Mouse (Mus musculus): ENCODE measurements at regions not wholly inside any gene's neighbourhood (a gene's known extent, or its start where the extent isn't known, plus 50 kb on each side); places are given as distances from the start of the nearest gene placed in this dataset.
A peak's percentile ranks its signal among the peaks of the same experiment; 100 is the strongest.

DNA sequence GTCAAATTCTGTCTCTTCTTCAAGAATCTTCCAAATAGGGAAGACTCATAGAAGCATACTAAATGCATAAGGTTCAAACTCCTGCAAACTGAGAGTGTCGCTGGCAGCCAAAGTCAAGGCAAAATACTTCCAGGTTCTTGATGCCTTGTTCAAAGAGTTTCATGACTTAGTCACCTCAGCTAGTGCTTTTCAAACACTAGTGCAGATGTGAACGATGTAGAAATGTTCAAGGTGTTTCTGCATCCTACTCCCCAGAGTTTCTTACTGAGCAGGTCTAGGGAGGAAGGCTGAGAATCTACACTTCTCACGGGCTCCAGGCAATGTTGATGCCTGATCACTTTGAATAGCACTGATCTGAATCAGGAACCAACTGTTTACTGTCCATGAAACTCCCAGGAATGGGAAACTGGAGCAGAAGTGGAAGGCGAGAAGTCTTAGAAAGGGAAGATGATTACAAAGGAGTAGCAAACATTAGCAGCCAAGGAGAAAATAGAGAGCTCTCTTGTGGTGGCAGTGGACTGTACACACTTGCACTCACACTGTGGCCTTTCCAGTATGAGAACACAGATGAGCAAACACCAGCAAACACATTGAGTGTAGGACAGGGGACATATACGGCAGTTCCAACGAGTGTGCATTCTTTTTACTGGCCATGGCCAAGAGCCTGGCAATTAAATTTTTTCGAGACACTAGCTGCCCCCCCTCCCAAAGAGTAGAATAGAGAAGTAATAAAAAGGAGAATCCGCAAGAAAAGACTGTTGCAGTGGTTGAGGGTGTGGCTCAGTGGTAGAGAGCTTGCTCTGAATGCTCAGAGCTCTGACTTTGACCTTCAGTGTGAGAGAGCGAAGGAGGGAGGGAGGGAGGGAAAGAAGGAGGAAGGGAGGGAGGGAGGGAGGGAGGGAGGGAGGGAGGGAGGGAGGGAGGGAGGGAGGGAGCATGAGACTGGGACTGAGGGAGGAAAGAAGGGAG lies 247.4 kb upstream of the Fn1 start:
- DNase-seq (ENCODE audit: low read depth) = no peak

DNA sequence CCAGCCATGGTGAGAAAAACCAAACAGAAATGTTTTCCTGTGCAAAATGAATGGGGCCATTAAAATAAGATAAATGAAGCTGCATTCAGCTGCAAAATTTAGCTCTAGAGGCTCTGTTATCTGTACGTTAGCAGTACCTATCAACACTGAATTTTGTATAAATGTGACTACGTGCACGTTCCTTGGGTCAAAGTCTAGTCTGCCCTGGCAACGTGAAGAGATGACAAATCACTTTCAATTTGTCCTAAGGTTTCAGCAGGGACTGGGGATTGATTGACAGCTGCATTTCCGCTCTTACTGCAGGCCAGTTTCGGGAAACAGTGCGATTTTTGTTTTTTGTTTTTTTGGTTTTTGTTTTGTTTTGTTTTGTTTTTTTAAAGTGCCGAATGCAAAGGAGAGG lies 246.1 kb upstream of the Fn1 start:
- no peak for DNase-seq (ENCODE audit: low read depth)

DNA sequence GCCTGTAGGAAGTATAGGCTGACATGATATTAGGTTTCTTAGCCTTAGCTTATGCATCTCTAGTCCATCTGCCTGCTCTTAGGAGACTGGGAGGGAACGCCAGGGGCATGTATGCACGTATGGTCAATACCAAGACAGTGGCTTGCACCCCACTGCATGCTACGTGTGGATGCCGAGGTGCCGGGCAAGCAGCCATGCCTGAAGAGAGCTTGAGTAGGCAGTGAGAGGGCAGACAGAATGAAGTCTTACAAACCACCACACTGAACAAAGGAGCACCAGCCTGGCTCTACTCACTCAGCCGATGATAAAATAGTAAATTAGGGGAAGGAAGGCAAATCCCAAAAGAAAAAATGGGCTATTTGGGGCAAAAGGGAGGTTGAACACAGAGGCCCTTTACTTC lies 245.2 kb upstream of the Fn1 start:
- DNase-seq (ENCODE audit: low read depth) = no peak

DNA sequence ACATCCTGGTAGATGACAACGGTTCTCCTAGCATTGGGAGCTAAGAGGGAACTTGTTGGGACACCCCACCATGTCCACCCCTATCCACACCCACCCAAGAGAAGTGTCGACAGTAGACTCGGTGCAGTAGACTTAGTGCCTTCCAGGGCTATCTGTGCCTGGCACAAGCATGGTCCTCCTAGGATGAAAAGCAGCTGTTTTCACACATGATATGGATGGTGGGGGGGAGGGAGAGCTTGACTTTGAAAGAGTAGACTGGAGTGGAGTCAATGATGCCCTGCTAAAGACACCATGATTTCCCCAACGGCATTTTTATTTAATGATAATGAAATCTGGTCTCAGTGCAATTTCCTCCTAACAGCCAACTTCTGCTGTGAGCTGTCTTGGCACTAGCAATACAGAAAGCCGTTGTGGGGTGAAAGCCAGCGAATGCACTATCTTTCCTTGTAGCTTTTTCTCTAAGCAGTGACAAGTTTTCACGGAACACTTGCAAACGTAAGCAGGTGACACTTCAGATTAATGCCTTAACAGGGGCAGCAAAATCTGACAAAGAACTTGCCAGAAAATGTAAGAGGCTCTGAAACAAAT lies 244.6 kb upstream of the Fn1 start:
- DNase-seq (ENCODE audit: low read depth) = no peak

DNA sequence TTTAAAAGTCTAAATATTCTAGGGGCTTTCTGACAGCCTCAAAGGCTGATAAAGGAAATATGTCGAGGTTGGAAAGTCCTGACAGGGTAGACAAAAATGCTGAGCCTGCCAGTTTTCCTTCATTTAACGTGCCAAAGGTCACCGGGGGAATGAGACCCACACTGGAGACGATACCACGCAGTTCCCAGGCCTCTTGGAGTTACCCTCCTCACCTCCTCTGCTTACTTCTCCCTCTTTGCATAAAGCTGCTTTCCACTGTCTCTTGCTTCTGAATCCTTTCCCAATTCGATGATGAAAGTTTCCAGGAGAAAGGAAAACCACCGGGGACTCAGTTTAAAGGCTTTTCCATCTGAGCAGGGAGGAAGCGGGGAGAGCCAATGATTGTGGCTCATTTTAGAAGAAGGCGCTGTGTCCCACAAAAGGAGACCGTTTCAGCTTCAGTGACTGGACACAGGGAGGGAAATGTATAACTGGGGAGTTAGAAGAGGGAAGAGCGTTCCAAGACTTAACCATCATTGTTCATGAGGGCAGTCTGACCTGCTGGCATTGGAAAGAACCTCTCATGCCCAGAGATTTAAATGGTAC lies 243.2 kb upstream of the Fn1 start:
- DNase-seq (ENCODE audit: low read depth) = peak; percentile 70

DNA sequence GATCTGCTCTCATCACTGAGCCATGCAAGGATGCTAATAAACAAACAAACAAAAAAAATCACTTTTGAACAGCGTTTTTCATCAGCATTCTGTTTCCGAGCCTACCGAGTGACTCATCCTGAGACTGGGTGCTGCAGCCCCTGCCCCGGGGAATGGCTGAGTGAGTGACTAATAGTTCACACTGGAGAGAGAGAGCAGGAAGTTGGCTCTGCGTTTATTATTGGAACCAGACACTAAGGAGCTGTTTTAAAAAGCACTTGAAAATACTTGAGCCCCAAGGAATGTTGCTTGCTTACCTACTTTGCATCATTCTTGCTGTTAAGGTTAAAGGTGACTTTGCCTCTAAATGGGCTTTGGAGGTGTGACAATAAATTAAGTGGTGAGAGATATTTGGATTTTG lies 240.6 kb upstream of the Fn1 start:
- DNase-seq (ENCODE audit: low read depth) = peak; percentile 78

DNA sequence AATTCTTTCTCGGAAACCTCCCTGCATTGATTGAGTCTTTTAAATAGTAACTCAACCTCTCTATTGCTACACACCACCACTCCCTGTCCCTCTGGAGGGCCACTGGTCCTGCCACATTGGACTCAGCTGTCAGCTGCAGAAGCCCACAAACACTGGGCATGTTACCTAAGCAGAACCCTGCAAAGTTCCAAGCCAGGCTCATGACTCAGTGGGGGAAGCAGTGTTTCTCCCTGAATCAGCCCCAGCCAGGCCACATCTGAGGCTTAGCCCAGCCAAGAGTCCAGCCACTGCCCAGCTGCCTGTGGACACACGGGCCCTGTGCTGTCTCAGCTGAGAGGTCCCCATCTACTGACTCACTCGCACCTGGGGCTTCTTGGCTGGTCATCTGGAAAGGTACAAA lies 234.8 kb upstream of the Fn1 start:
- peak; percentile 94 for DNase-seq (ENCODE audit: low read depth)

DNA sequence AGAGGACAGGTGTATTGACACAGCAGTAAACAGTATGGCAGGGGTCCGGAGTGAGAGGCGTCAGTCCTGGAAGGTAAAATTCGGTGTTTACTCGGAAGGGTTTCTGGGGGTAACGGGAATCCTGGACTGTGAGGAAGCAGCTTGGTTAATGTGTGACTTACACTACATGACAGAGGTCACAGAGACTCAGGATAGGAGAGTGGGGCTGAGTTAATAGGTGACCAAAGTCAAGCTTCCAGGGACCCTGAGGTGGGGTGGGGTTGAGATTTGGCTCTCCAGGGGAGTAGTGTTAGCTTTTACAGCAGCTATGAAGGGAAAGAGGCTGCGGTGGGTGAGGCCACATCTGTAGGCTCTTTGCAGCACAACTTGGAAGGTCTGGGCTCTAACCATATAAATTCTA lies 233.9 kb upstream of the Fn1 start:
- DNase-seq (ENCODE audit: low read depth) = no peak

DNA sequence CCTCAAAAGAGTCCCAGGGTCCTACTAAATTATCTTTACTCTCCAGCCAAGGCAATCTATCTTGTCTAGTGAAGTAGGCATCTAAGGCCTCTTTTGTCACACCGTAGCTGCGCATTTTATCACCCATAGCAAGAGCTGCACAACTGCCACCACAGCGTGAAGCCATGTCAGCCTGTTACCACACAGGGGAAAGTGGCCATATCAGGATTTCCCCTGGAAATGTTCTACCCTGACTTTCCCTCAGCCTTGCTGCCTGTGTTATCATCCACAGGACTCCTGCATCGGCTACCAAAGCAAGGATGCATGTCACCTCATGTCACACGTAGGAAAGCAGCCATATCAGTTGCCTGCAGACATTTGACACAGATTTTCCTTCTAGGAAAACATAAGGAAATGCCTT lies 233.2 kb upstream of the Fn1 start:
- DNase-seq (ENCODE audit: low read depth) = no peak

DNA sequence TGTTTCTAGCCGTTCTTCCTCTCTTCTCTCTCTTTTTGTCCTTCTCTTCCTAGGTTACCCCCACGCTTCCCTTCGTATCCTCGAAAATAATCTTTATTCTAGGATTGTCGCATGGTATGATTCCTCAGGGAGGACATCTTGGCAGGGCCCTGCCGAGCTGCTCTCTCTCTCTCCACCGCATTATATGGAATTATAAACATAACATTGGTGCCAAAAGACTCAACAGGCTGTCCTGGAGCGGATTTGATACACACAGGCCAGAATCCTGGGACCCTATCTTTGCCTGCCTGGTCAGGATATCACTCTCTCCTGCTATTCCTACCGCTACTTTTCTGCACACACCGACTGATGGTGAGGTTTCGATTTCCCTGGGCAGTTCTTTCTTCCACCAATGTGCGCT lies 228.9 kb upstream of the Fn1 start:
- DNase-seq (ENCODE audit: low read depth) = no peak

DNA sequence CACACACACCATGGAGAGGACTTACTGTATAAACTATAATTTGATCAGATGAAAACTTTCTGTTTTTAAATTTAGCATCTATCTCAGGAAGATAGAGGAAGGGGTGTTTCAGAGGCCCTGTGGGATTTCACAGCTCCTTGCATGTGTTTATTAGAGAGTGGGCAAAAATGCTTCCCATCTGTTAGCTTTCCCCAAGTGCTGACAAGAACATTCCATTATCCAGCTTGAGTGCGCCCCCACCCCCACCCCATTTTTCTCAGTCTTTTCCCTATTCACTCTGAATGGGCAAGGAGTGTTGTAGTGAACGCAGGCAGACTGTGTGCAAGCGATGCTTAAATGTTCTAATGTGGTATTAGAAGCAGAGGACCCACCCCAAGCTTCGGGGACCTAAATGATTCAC lies 228.2 kb upstream of the Fn1 start:
- no peak for DNase-seq (ENCODE audit: low read depth)

DNA sequence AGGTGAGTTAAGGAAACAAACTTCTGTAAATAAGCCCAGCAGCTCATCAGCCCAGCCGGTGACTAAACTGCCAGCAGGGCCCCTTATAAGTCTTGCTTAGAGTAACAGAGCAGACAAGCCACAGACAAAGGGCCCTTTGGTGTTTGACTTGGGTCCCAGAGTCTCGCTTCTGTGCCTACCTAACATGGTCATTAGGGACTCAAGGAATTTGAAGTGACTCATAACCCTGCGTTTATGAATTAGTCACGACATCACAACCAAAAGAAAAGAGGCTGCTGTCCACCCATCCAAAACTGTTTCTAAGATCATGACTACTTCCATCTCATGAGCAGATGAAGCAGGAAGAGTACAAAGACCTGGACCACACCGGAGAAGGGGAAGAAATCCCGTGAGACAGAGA lies 227.5 kb upstream of the Fn1 start:
- no peak for DNase-seq (ENCODE audit: low read depth)

DNA sequence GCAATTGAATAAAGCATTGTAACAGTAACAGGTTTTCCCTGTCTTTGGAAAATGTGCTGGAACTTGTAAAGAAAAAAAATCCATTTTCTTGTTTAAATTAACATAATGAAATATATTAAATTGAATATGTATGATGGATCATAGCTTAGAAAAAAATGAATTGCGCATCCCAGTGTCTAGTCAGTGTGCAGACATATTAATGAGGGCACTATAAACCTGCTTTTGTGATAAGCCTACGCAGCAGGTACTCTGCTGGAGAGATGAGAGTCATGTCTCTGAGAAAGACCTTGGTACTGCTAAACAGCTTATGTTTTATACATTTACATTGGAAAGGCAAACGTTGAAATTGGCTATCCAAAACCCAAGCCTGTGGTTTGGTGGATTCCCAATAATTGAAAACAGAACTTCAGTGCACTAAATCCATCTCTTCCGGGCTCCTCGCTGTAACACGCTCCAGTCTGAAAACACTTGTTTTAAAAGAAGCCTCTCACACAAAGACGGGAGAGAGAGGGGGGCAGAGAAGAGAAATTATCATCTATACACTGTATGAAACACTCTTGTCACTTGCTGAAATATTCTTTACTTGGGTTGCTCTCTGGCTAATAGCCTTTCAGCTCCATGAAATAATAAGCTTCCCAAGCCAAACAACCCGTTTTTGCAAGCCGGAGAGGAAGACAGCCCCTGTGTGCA lies 223.9 kb upstream of the Fn1 start:
- no peak for DNase-seq (ENCODE audit: low read depth)

DNA sequence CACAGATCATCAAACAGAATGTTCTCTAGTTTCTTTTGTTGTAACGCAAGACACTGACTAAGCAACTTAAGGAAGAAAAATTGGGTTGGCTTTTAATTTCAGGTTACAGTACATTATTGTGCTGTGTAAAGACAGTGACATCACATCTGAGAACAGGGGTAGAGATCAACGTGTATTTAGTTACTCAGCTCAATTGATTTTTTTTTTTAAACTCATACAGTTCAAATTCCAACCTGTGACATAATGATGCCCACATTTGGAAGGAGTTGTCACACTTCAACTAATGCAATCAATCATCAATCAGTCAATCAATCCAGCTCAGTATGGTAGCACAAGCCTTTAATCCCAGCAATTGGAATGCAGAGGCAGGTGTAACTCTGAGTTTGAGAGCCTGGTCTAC lies 221.0 kb upstream of the Fn1 start:
- no peak for DNase-seq (ENCODE audit: low read depth)

DNA sequence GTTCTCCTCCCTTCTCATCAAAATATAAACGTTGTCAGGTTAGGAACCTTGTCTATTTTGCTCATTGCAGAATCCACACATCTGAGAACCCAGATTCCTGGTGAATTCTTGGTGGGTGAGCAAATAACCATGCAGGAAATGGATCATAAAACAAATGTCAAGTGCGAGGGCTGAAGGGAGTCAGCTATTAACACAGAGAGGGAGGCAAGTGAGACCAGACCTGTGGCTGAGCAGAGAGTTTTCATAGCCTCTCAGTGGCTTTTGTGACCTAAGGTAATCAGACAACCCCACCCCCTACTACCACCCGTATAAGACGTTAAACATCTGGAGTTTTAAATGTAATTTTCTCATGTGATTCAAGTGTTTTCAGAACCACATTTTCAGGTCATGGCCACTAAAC lies 212.7 kb upstream of the Fn1 start:
- peak; percentile 38 for DNase-seq (ENCODE audit: low read depth)

DNA sequence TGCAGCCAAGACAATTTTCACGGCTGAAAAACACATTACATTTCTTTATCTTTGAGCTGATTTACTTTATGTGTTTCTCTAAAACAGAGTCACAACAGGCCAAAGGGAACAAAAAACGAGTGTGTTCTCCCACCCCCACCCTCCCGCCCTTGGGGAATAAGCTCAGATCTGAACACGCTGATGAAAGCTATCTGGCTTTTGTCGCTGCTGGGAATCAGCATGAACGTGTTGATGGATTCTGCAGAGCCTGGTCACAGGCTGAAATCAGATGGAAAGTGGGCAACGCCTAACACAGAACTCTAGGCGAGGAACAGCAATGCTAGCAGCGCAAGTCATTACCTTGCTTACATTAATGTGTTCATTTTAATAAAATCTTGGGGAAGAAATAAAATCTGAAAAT lies 211.7 kb upstream of the Fn1 start:
- DNase-seq (ENCODE audit: low read depth) = no peak

DNA sequence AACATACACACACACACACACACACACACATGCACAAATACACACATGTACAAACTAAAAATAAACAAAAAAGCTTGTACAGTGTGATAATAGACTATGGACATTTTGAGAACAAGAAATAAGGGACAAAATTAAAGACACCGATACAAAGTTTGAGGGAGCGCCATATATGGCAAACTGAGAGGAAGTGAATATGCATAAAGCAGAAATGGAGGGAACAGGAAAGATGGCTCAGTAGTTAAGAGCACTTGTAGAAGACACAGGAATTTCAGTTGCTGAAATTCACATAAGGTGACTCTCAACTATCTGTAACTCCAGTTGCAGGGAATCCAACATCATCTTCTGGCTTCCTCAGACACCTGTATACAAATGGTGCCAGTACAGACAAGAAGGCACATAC lies 200.2 kb upstream of the Fn1 start:
- no peak for DNase-seq (ENCODE audit: low read depth)

DNA sequence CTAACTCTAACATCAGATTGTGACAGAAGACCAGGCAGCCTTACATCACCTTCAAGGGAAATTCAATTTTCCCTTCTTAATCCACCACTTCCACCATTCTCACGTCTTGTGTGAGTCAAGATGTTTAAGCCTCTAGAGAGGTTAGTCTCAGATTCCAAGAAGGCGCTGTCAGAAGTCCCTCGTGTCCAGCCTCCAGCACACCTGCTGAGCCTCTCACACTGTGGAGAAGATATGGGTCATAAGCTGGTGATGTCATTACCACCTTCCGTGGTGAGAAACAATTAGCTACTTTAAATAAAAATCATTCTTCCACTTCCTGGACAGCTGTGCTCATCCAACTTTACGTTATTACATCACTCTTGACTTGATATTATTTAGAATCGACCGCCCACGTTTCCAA lies 198.3 kb upstream of the Fn1 start:
- no peak for DNase-seq (ENCODE audit: low read depth)

DNA sequence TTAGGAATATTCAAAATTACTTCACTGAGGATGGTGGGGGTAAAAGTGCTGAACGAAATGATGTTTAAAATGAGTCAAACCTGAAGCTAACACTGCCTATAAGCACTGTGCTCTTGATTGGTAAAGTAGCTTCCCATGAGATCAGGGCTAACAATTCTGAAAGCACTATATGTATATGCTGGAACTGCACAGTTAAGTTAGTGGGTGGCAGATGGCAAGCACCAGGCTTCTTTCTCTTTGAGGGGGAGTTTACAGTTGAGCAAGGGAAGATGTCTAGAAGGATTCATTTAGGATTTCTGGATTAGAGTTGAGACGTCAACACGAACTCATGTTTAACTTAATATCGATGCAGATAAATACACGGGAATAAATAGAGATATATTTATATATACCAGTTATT lies 195.7 kb upstream of the Fn1 start:
- DNase-seq (ENCODE audit: low read depth) = no peak

DNA sequence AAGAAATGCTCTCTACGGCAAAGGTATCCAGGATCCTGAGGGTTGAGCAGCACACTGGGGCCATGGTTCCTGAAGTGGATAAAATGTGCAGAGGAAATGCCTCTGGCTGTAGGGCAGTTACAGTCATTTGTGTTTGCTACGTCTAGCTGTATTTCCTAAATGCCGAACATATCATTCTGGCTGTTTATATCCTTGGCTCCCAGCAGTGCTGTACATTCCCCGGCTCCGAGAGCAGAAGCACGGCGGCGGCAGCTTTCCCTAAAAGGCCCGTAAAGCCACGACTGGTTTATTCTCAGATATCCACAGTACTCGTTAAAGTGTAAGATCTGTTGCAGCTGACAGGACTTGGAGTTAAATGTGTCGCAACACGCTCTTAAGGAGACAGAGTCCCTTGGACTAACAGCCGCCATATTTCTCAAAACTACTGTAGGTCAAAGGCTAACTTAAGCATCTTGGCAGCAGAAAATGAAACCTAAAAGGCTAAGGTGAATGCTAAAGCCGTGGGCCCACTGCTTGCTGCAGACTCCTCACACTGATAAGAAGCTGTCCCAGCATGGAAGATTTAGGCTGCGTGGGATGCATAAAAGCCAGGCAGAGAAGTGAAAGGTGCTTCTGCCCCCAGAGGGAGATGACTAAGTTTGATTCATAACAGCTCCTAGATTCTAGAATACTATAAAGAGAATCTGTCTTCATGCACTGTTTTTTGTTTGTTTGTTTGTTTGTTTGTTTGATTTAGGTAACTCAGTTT lies 192.1 kb upstream of the Fn1 start:
- DNase-seq (ENCODE audit: low read depth) = no peak

DNA sequence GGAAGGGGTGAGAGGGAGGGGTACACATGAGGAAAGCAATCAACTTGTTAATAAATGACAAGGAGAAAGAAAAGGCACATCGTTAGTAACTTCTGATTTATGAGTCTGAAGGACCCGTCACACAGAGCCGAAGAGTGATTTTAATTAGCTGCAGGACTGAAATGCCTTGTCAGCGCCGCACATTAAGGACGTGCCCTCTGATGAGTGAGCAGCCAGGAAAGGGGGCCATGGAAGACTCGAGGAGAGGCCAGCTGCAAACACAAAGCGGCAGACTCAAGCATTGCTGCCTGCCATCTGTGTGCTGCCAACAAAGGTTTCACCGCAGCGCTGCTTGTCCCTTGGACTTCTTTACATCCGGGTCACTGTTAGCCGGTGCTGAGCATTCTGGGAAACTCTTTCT lies 184.8 kb upstream of the Fn1 start:
- DNase-seq (ENCODE audit: low read depth) = no peak

DNA sequence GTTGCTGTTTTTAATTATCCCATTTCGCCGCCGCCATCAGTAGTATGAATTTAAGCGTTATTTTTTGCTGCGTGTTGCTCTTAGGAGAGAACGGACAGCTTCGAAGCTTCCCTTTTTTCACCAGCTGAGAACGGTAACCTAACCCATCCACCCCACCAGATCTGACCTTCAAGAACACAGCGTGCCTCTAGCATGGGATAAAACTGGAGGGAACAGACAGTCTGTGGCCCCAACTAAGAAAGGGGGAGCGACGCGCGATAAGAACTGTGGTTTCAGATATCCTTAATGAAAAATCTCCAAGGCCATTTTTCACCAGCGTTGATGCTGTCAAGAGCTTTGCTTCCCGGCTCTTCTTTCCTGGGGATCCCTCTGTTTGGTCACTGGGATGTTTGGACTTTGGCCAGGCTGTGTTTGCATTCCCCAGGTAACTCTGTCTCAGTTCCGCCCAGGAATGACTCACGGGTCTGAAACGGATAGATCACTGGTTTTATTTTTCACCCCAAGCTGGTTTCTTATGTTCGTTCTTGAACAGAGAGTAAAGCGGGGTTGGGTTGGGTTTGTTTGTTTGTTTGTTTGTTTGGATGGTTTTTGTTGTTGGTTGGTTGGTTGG lies 184.1 kb upstream of the Fn1 start:
- no peak for DNase-seq (ENCODE audit: low read depth)

Measured in fibroblast of lung, adult 2 months (primary cell).